Mouse (Mus musculus) cerebellum, adult 2 months (tissue): ENCODE measurements at regions not wholly inside any gene's neighbourhood (a gene's known extent, or its start where the extent isn't known, plus 50 kb on each side); places are given as distances from the start of the nearest gene placed in this dataset.

Experiments used
- CTCF ChIP-seq: fragments of 200-500 bp; IDR thresholded peaks from 2 replicates; pipeline ENCODE4 v1.5.1; 2011; ENCODE audit warnings: low read depth, mild to moderate bottlenecking, control low read depth, low read length, moderate library complexity, borderline replicate concordance; ENCODE audit not compliant: insufficient read depth
- POLR2A ChIP-seq: fragments of 200-500 bp; IDR thresholded peaks from 2 replicates; pipeline ENCODE4 v1.6.1; 2011; ENCODE audit warnings: low read length, control low read depth, borderline replicate concordance; ENCODE audit not compliant: insufficient read depth

- TF ChIP-seq POLR2A (no peak), CTCF (no peak)
These were observed 268.2 kb downstream of the Cyp26b1 start for GRCm38 (mm10) chr6:84325384-84326114.
